Mouse (Mus musculus) kidney, embryonic 16.5 days (tissue): ENCODE data around the gene Gas7. TPM values are rescaled to one million over a fixed set of nuclear protein-coding genes. Genes with fewer than 3 reads are reported as not detected.

Source experiments
- ATAC-seq: fragments of 200-750 bp; cut with Nextera tagmentation; 2 replicates; pipeline ENCODE4 v1.8.0; 2017; ENCODE audit warnings: moderate TSS enrichment; ENCODE audit not compliant: low FRiP score, low TSS enrichment
- H3K27ac ChIP-seq: fragments of 300-500 bp; sonication (generic); 2 replicates; pipeline ENCODE4 v1.5.1; 2014; ENCODE audit warnings: low read length
- H3K27me3 ChIP-seq: fragments of 300-500 bp; sonication (generic); 2 replicates; pipeline ENCODE4 v1.6.1; 2014; ENCODE audit warnings: low read length, control low read depth, mixed read lengths; ENCODE audit not compliant: insufficient read depth
- H3K36me3 ChIP-seq: fragments of 300-500 bp; sonication (generic); 2 replicates; pipeline ENCODE4 v1.6.1; 2014; ENCODE audit warnings: low read length, control low read depth, mixed read lengths; ENCODE audit not compliant: insufficient read depth
- H3K4me1 ChIP-seq: fragments of 300-500 bp; sonication (generic); 2 replicates; pipeline ENCODE4 v1.6.1; 2014; ENCODE audit warnings: low read length, control low read depth, mixed read lengths; ENCODE audit not compliant: insufficient read depth
- H3K4me2 ChIP-seq: fragments of 300-500 bp; sonication (generic); replicated peaks from 2 replicates; pipeline ENCODE4 v1.6.1; 2014; ENCODE audit warnings: low read depth, low read length
- H3K4me3 ChIP-seq: fragments of 300-500 bp; sonication (generic); 2 replicates; pipeline ENCODE4 v1.5.1; 2014; ENCODE audit warnings: mild to moderate bottlenecking, low read length
- H3K9ac ChIP-seq: fragments of 300-500 bp; sonication (generic); replicated peaks from 2 replicates; pipeline ENCODE4 v1.6.1; 2014; ENCODE audit warnings: low read length
- H3K9me3 ChIP-seq: fragments of 300-500 bp; sonication (generic); 2 replicates; pipeline ENCODE4 v1.6.1; 2016; ENCODE audit warnings: low read length, control low read depth
- WGBS: fragments of 180-500 bp; shearing (Covaris S2); extraction: QIAGEN DNeasy Blood & Tissue Kit; methylation state at CpG from one replicate; pipeline ENCODE4 v1.1.7; 2014; 5-methylcytosine and 5-hydroxymethylcytosine counted together
- polyA plus RNA-seq: library from polyadenylated mRNA; unstranded; fragments of >200 nt; fragmentation: Nextera tagmentation; extraction: Ambion mirVana; gene quantifications from 2 replicates; pipeline ENCODE4 v1.2.1, GENCODE M21; 2015

Gene Gas7
- polyA plus RNA-seq, 1 experiment from 2014 or later, result 12.3 TPM

DNA sequence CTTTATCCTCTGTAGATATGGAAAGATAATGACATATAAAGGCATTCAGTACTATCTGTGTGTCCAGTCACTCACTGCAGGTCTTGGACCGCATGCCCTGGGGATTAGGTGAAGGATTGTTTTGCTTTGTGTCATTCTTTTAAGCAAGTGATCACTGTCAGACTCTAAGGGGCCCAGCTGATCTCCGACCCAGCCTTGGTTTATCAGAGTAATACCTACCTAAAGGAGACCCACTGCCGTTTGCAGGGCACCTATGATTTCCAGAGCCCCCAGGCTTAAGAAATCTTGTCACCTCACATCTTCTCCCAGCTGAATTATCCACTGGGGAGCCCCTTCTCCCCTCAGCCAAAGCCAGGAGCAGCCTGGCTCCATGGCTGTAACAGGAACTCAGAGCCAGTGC, 70.6 kb downstream of the Gas7 start:
- Histone ChIP-seq H3K4me3 (no peak overlapping the region), H3K9me3 (no peaks in the 10 kb centered on the region), H3K9ac (no peak overlapping the region), H3K27me3 (no peaks in the 10 kb centered on the region), H3K36me3 (no peaks in the 10 kb centered on the region), H3K4me1 (peaks cover 29% of the 10 kb centered on the region), H3K4me2 (no peak overlapping the region), H3K27ac (no peak overlapping the region)
- WGBS, result 62% methylated on average over 3 of the region's 3 CpGs
- ATAC-seq, result no peak

DNA sequence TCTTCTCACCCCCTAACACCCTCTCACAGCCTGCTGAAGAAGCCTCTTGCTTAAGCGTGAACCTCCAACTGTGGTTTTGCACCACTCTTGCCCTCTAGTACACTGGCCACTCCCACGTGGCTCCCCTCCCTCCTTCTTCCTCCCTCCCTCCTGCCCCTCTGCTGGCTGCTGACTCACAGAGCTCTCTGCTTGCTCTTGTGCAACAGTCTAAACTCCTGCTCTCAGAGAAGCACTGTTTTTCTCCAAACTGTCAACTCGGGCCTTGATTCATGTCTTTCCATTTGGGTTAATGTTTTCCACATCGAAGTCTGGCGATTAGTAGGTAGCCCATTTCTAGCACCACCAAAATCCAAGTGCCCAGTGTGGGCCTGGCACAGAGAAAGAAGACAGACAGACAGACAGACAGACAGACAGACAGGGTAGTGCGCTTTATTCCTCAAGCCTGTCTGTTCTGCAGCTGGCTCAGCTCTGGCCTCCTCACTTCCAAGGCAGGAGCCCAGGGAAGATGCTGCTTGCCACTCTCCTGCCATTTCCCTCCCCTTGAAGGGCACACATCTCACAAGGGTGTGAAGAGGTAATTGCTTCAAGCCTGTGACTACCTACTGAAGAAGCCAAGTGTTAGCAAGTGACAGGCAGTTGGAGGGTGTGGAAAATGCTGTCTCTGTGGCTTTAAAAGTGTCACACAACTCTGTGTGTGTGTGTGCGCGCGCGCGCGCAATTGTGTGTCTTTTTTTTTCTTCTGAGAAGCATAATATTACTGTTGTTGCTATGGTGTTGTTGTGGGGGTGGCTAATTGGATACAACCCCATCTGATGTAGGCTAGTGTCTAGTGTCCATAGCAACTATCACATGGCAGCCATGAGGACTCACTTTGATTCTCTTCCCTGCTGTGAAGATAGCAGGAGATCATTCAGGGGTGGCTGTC, 71.6 kb downstream of the Gas7 start:
- peak; percentile 89 for ATAC-seq
- Histone ChIP-seq H3K9ac (peak overlapping the region; percentile 37; the same call in 1 of the 2 replicates), H3K36me3 (no peaks in the 10 kb centered on the region), H3K27me3 (no peaks in the 10 kb centered on the region), H3K4me3 (no peak overlapping the region), H3K9me3 (no peaks in the 10 kb centered on the region), H3K27ac (peak overlapping the region; percentile 55; the same call in 1 of the 2 replicates), H3K4me2 (no peak overlapping the region), H3K4me1 (peaks cover 29% of the 10 kb centered on the region)
- 55% methylated on average over 12 of the region's 12 CpGs for WGBS

DNA sequence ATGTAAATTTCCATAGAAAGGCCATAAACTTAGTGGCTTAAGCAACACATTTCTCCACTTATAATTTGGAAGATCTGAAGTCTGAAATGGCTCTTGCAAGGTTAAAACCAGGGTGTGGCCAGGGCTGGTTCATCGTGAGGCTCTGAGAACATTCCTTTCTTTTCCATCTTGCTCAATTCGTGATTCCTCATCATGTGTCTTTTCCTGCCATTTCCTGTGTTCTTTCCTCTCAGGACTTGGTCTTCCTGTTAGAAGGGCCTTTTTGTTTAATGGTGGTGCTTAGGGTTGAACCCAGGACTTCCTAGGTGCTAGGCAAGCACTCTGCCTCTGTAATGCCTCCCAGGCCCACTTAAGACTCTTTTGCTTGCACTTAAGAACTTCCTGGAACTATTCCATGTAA, 76.0 kb downstream of the Gas7 start:
- WGBS, result 76% methylated on average over 2 of the region's 2 CpGs

GRCm38 (mm10) chr11:67531926-67532565, 76.8 kb downstream of the Gas7 start:
- Histone ChIP-seq H3K9ac (no peak overlapping the region), H3K4me3 (no peak overlapping the region), H3K4me2 (no peak overlapping the region), H3K9me3 (no peaks in the 10 kb centered on the region), H3K4me1 (peaks cover 11% of the 10 kb centered on the region), H3K27ac (no peak overlapping the region), H3K36me3 (no peaks in the 10 kb centered on the region), H3K27me3 (no peaks in the 10 kb centered on the region)
- 31% methylated on average over 6 of the region's 6 CpGs for WGBS
- no peak for ATAC-seq

More for the DNA sequence above, 76.0 kb downstream of the Gas7 start:
- no peak overlapping the region for H3K9ac ChIP-seq
- H3K9me3 ChIP-seq, result no peaks in the 10 kb centered on the region
- no peaks in the 10 kb centered on the region for H3K27me3 ChIP-seq
- no peak overlapping the region for H3K27ac ChIP-seq
- H3K4me1 ChIP-seq, result peaks cover 19% of the 10 kb centered on the region
- H3K4me2 ChIP-seq, result no peak overlapping the region
- no peak for ATAC-seq
- no peak overlapping the region for H3K4me3 ChIP-seq
- no peaks in the 10 kb centered on the region for H3K36me3 ChIP-seq

GRCm38 (mm10) chr11:67532728-67533127, 77.5 kb downstream of the Gas7 start:
- Histone ChIP-seq H3K9me3 (no peaks in the 10 kb centered on the region), H3K9ac (no peak overlapping the region), H3K27ac (no peak overlapping the region), H3K4me2 (no peak overlapping the region), H3K36me3 (no peaks in the 10 kb centered on the region), H3K4me1 (peaks cover 8% of the 10 kb centered on the region), H3K4me3 (no peak overlapping the region), H3K27me3 (no peaks in the 10 kb centered on the region)
- no peak for ATAC-seq
- WGBS, result 77% methylated on average over 10 of the region's 10 CpGs

GRCm38 (mm10) chr11:67533151-67533550, 77.9 kb downstream of the Gas7 start:
- Histone ChIP-seq H3K27ac (no peak overlapping the region), H3K4me3 (no peak overlapping the region), H3K36me3 (no peaks in the 10 kb centered on the region), H3K4me2 (no peak overlapping the region), H3K27me3 (no peaks in the 10 kb centered on the region), H3K9ac (no peak overlapping the region), H3K4me1 (peaks cover 8% of the 10 kb centered on the region), H3K9me3 (no peaks in the 10 kb centered on the region)
- no peak for ATAC-seq
- 73% methylated on average over 6 of the region's 6 CpGs for WGBS

DNA sequence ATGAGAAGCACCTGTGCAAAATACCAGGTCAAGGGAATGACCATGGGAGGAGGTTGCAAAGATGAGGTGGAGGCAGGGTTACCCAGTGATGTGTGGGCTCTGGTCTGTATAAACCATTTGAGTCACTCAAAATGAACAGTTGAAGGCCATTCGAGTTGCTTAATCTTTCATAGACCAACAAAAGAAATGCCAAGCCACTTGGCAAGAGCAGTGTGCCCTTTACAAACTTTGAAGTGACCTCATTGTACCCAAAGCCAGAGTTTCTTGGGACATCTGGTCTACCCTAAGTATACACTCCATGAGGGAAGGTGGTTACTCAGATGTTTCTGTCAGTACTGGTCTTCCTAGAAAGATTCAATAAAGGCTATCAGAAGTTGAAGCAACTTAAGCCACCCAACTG, 80.5 kb downstream of the Gas7 start:
- no peak overlapping the region for H3K9ac ChIP-seq
- H3K9me3 ChIP-seq, result no peaks in the 10 kb centered on the region
- H3K27me3 ChIP-seq, result no peaks in the 10 kb centered on the region
- peaks cover 8% of the 10 kb centered on the region for H3K4me1 ChIP-seq
- no peak for ATAC-seq
- H3K4me2 ChIP-seq, result no peak overlapping the region
- no peak overlapping the region for H3K4me3 ChIP-seq
- H3K36me3 ChIP-seq, result no peaks in the 10 kb centered on the region
- 77% methylated on average over 1 of the region's 1 CpGs for WGBS
- no peak overlapping the region for H3K27ac ChIP-seq

DNA sequence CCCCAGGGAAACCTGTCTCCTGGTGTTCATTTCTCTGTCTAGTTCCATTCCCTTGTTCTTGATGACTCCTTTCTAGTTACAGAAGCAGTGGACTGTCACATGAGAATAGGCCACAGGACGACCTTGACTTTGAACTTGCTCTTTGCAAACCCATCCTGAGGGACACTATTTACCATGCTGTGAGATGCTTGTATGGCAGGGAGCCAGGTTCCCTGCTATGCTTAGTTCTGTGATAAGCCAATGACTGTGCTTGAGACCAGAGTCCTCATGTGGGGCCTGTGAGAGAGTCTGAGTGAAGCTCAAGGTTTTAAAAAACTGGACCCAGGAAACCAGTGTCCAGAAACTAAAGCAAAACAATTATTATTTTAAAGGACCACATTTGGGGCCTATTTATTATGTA, 81.2 kb downstream of the Gas7 start:
- 64% methylated on average over 1 of the region's 1 CpGs for WGBS
- Histone ChIP-seq H3K4me2 (no peak overlapping the region), H3K4me1 (peaks cover 8% of the 10 kb centered on the region), H3K27me3 (no peaks in the 10 kb centered on the region), H3K36me3 (no peaks in the 10 kb centered on the region), H3K27ac (no peak overlapping the region), H3K4me3 (no peak overlapping the region), H3K9me3 (no peaks in the 10 kb centered on the region), H3K9ac (no peak overlapping the region)
- peak; percentile 49; the same call in 1 of the 2 replicates for ATAC-seq

- no peak overlapping the region for H3K27ac ChIP-seq
- H3K36me3 ChIP-seq, result no peaks in the 10 kb centered on the region
- no peaks in the 10 kb centered on the region for H3K27me3 ChIP-seq
- ATAC-seq, result no peak
- no peak overlapping the region for H3K9ac ChIP-seq
- no peaks in the 10 kb centered on the region for H3K9me3 ChIP-seq
- no peak overlapping the region for H3K4me3 ChIP-seq
- 87% methylated on average over 4 of the region's 4 CpGs for WGBS
- no peak overlapping the region for H3K4me2 ChIP-seq
- H3K4me1 ChIP-seq, result peaks cover 4% of the 10 kb centered on the region
These were observed 82.1 kb downstream of the Gas7 start for GRCm38 (mm10) chr11:67537353-67537752.

DNA sequence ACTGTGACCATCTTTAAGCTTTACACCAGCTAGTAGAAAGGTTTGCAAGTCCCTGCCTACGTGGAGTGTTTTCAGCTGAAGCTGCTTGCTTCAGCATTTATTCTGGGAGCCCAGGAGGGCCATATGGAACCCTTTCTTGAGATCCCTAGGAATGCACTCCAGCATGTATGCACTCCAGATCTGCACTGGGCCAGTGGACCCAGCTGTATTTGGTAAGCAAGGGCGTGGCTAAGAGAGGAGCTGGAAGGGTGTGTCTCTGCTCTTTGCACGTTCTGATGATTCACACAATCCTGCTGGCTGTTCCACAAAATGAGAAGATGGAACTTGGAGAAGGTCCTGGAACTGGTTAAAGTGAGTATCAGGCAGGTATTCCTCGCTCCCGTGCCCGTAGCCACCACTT, 83.3 kb downstream of the Gas7 start:
- H3K27me3 ChIP-seq, result no peaks in the 10 kb centered on the region
- no peak overlapping the region for H3K9ac ChIP-seq
- no peak overlapping the region for H3K4me2 ChIP-seq
- no peak for ATAC-seq
- H3K4me1 ChIP-seq, result no peaks in the 10 kb centered on the region
- no peak overlapping the region for H3K27ac ChIP-seq
- no peaks in the 10 kb centered on the region for H3K9me3 ChIP-seq
- no peak overlapping the region for H3K4me3 ChIP-seq
- H3K36me3 ChIP-seq, result no peaks in the 10 kb centered on the region
- WGBS, result 79% methylated on average over 6 of the region's 6 CpGs
